Mouse (Mus musculus) naive thymus-derived CD4-positive, alpha-beta T cell, adult 2 months (primary cell): Measurements from ENCODE around the gene Gm42791.

ENCODE experiments used
- DNase-seq: peaks from one replicate; pipeline ENCODE4 v3.0.0-alpha.2; 2011; ENCODE audit warnings: low read depth

The Gm42791 gene

DNA sequence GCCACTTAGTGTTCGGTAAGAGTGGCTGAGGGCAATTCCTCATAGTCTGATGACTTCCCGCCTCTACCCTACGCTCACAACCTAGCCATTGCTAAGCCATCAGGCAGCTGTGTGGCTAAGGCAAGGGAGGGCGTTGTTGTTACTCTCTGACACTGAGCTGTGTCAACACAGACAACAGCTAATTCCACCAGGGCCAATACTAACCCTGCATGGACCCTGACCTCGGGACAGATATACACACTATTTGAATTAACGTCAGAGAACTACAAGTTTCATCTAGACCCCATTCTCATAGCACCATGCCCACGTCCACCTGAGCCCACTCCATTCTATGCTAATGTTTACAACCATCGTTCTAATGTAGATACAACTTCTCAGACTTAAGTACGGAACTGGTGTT is 70.9 kb downstream of the Gm42791 start:
- no peak for DNase-seq

DNA sequence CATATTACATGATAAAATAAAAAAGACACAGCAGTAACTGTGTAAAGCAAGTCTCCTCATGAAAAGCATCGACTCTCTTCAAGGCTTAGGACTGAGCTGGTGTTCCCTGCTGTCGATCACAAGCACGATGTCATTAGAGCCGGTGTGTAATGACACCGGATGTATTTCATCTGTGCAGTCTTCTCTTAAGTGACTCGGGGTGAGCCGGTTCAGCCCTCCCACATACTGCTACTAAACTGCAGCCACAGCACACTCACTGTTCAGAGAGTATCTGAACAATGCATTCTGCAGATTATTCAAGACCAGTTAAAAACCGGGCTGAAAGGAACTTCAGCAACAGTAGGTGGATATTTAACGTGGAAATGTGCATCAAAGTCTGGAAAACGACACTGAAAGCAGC is 71.5 kb downstream of the Gm42791 start:
- DNase-seq: no peak

DNA sequence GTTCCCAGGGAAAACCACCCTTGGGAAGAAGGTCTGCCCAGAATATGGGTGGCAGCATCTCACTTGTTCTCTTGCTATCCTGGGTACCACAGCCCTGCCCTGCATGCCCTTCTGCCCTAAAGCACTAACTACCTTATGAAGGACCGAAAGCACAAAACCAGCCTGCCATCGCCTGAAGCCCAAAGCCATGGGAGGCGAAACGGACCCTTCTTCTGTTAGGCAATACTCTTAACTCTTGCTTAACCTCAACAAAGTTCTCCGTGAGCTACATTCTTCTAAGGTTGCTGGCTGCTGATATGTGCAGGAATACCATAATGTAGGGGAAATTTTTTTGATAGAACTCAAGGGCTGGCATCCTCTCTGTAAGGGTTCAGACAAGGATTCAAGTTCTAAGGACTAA is 72.2 kb downstream of the Gm42791 start:
- DNase-seq: no peak

DNA sequence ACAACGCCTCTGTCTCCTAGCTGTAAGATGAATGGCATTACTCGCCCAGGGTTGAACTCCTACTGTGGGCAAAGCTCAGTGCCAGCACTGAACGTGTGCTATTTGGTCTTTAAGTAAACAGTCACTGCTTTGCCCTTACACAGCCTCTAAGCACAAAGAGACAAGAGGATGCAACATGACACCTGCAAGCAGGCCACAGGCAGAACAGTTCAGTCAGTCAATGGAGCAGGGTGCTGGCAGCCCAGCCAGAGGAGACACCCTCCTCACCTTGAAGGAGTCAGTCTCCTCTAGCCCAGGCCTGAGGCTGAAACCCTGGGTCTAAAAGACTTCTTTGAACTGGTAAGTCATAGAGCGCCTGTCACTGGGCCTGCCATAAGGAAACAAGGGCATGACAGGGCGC is 76.9 kb downstream of the Gm42791 start:
- DNase-seq: no peak

GRCm38 (mm10) chr5:148916775-148917174 is 78.2 kb downstream of the Gm42791 start:
- no peak for DNase-seq

DNA sequence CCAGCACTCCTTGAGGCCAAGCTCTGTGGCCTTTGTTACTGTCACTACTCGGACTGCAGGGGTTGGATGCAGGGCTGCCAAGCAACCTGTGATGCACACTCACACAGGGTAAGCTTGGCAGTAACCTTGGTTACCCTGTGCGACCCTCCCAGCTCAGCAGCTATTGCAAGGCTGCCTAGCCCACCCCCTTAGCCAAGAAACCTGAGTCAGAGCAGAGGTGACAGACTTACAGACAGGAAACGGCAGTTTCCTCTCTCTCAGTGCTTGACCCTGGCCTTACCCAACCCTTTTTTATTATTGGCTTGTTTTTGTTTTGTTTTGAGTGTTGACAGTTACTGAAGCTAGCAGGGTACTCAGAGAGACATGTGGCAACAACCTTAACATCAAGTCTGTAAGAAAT is 82.7 kb downstream of the Gm42791 start:
- no peak for DNase-seq

GRCm38 (mm10) chr5:148910066-148910465 is 84.9 kb downstream of the Gm42791 start:
- peak; percentile 62 for DNase-seq

DNA sequence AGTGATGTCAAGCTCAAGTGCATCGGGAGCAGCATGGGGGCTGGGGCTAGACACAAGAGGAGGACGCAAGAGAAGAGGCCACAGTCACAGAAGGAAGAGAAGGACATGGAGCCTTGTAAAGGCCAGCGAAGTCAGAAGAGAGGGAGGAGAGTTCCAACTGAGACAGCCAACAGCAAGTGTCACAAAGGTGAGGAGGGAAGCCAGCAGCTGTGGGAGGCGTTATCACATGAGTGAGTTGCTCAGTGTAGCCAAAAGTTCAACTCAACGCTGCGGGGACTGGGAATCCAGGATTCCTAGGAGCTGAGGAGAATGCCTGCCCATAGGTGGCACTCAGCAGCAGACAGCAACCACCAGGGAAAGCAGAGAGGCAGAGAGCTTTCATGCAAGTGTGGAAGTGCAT is 85.5 kb downstream of the Gm42791 start:
- no peak for DNase-seq

DNA sequence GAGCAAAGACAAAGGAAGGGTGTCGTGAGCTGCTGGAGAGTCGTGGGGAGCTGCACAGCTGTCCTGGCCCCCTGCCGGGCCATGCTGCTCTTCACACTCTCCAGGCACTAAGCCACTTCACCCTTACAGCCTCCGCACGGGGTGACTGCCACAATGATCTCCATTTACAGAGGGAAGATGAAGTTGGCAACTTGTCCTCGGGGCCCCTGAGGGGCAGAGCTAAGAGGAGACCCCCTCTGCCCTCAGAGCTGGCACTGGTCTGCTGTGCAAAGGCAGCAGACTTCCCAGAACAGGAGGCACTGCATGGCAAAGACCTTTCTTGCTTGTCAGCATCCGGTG is 85.9 kb downstream of the Gm42791 start:
- no peak for DNase-seq

DNA sequence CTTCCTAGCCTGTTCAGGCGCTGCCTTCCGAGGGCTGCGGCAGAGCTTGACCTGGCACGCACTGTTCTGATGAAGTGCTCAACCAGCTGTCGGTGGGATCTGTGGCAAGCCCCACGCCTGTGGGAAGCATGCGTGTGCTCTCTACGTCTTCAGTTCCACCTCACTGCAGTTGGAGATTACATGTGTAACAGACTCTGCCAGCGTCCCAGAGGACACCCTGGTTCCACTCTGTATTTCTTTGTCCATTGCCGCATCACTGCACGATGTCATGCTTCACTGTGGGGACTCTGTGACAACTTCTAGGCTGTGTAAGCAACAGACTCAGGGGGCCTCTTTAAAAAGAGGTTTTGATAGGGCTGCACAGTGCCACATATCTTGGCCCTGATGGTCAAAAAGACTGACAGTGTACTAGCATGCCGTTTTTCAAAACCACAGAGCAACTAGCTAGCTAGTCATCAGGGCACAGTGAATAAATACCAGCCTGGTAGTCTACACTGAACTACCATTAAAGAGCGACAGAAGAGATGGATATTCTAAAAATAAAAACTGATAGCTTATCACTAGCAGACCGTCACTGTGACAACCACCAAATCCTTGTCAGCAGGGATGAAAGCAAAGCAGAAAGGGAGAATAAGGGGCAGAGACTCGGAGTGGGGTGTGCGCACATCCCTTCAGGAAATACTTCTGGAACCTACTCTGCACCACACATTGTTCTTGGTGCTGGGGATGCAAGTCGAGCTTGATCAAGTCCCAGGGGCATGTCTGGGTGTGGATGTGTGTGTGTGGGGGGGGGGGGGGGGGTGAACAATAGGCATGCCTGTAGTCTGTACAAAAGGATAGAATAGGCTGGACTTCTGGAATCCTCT is 86.5 kb downstream of the Gm42791 start:
- no peak for DNase-seq

DNA sequence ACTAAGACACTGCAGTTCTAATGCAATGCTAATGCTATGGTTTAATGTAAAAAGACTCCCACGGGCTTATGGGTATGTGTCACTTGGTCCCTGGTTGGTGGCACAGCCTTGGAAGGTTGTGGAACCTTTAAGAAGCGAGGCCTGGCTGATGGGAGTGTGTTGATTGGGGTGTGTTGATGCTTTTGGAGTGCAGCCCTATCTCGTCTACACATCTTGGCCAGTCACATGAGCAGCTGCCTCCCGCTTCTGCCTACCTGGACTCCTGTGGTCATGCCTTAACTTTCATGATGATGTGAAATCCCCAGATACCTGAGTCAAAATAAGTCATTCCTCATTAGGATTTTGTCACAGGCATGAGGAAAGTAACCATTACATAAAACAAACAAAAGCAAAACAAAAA is 88.6 kb downstream of the Gm42791 start:
- DNase-seq: no peak

- DNase-seq: peak; percentile 85
Observed at GRCm38 (mm10) chr5:148904846-148905245, 90.1 kb downstream of the Gm42791 start.

DNA sequence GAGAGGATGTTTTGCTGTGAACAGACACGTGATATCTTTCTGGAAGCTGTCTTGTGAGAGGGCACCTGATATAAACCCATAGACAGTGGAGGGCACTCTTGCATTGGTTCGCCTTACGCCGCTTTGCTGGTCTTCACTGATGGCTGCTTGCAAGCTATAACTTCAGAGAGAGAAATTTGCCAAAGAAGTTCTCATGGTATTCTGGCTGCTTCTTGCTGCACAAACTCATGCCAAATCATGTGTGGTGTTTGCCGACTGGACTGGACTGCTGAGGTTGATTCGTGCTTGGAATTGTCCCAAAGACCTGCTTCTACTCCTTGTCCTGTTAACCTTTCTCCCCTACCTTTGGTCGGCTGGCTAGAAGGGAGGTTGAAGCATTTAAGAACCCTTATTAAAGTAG is 95.6 kb downstream of the Gm42791 start:
- DNase-seq: no peak

- DNase-seq: no peak
Observed at GRCm38 (mm10) chr5:148897941-148898417, 97.0 kb downstream of the Gm42791 start.

DNA sequence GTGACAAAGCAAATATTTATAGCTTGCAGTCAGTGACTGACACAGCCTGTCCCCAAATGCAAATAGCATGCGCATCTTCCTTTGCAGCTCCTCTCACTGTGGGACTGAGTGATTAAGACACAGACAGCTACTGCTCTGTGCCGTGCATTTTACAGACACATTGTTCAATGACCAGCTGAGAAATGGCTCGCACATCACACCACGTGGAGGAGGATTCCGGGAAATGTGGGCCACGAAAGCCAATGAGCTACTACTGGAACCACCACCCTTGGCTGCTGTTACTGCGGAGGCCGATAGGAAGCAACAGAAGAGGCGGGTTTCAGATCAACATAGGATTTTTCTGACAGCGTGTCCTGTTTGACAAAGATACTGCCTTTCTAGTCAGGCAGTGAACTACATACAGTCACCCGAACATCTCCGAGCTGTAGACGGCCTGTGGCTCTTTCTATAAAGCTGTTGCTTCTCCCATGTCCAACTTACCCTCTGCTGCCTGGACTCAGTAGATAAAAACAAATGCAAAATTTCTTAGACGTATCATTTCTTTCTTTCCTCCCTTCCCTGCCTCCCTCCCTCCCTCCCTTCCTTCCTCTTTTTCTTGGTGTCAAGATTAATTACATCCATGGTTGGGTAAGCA is 97.8 kb downstream of the Gm42791 start:
- DNase-seq: no peak

GRCm38 (mm10) chr5:148896515-148896914 is 98.4 kb downstream of the Gm42791 start:
- no peak for DNase-seq

DNA sequence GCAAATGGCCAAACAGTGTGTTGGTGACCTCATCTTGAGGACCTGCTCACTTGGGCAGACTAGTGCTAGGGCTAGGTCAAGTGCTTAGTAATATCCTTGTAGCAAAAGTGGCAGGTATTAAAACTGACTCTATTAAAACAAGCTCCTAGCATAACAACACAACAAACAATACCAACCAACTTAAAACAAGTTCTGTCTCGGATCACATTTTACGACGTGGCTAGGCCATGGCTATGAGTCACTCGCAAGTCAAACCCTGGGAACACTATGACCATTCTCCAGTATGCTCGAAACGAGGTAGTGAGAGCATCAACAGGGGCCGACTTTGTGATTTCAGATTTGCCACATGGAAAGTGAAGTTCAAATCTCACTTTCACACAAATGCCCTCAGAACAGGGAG is 99.1 kb downstream of the Gm42791 start:
- DNase-seq: no peak

DNA sequence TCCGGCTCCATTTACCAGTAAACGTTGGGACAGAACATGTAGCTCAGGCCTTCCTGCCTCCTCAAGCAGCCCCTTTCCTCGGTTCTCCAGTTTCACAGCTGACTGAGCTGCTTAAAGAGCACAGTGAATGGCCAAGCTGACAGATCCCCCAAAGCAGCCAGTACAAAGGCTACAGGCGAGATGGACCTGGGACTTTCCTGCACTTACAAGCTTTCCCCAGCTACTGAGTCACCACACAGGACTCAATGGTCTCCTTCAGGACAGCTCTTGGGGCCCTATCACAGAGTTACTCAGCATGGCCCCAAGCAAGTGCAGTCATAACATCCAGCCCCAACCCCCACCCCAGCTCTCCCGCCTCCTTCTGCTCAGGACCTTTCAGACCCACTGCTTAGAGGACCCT is 99.9 kb downstream of the Gm42791 start:
- DNase-seq: no peak

DNA sequence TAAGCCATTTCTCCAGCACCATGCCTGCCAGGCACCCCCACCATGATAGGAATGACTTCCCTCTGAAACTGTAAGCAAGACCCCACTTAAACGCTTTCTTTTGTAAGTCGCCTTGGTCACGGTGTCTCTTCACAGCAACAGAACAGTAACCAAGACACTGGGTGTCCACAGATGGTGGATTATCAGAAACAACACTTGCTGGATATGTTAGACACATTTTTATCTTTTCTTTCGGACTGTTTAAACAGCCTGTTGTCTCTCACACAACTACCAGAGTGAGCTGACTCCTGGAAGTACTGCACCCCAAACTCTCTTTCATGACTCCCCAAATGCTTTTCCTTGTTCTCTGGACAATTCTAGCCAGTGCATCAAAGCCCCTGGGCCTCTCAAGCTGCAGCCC is 104.7 kb downstream of the Gm42791 start:
- DNase-seq: no peak

GRCm38 (mm10) chr5:148888032-148888431 is 106.9 kb downstream of the Gm42791 start:
- peak; percentile 61 for DNase-seq

DNA sequence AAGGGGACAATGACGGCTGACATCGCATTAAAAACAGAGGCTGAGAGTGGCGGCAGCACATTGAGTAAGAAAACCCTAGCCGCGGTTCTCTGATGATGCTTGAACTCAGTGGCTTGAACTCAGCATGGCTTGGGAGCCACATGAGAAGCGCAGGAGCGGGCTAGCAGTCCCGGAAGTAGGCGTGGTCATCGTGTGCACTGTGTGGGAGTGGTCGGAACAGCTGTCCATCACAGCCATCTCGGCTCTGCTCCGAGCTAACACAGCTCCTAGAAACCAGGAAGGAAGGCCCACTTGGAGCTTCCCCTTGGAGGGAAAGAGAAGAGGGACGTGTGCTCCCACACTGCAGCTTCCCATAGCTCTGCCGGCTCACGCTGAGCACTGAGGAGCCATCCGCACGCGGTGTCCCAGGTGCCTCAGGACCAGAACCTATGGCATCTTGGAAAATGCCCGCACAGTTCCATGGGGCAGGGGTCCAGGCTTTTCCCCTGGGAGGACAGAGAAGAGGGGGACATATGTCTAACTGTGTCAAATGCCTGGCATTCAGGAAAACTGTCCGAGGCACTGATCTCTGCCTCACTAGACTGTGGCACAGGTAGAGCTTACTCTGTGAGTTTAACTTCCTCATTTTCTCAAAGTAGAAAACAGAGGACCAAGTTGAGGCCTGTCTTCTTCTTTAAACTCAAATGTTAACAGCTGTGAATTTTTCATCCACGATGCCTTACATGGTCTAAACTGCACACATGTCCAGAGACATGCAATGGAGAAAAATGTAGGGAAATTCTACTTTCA is 108.9 kb downstream of the Gm42791 start:
- DNase-seq: peak; percentile 45

DNA sequence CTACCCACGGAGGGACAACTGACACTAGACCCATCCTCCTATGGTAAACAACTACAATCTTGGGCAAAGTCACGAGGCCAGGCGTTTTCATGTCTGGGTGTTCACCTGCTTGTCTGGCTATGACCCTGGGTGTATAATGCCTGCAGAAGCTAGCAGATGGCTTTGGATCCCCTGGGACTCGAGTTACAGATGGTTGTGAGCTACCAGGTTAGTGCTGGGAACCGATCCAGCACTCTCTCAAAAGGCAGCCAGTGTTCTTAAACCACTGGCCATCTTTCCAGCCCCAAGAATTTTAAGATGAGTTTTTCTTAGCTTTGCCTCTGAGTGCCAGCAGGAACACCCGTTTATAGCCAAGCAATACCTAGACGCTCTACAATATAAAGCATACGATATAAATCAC is 111.3 kb downstream of the Gm42791 start:
- DNase-seq: no peak

GRCm38 (mm10) chr5:148879218-148879617 is 115.7 kb downstream of the Gm42791 start:
- DNase-seq: peak; percentile 61
